Mouse (Mus musculus) bone marrow, adult 2 months (tissue): ENCODE data around the gene Zmat3.

Source experiments
- CTCF ChIP-seq: fragments of 200-500 bp; IDR thresholded peaks from 2 replicates; pipeline ENCODE4 v1.5.1; 2011; ENCODE audit warnings: low read length, control low read depth; ENCODE audit not compliant: control insufficient read depth, insufficient read depth
- POLR2A ChIP-seq: fragments of 200-500 bp; IDR thresholded peaks from 2 replicates; pipeline ENCODE4 v1.6.1; 2011; ENCODE audit warnings: low read depth, mild to moderate bottlenecking, control low read depth, low read length, borderline replicate concordance; ENCODE audit not compliant: control insufficient read depth

DNA sequence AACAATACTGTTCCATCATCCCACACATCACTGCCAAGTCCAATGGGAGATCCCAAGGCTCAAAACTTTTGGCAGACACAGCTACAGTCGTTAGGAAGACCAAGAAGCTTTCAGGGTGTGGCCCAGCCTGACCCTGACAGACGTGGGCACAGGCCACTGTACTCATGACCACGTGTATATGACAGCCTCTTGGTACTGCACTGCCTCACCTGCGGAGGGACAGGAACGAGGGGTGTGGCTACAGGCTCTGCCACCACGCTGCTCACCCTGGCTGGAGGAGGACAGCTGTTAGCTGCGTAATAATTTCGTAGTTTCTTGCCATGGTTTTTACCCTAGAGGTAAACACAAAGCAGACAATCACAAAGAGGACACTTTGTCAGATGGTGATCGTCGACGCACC, 20.6 kb downstream of the Zmat3 start:
- TF ChIP-seq CTCF: no peak
- TF ChIP-seq POLR2A: no peak
